Mouse (Mus musculus): Measurements from ENCODE around the gene Stx1a.
A peak's percentile ranks its signal among the peaks of the same experiment; 100 is the strongest.
"Not testable (repeated sequence)": the region's sequence is repeated elsewhere in the genome, so short reads cannot be mapped to it uniquely, and the experiment has no call there.

Gene Stx1a

GRCm38 (mm10) chr5:135037946-135038345 is 14.7 kb downstream of the Stx1a start:
- no peak for DNase-seq (ENCODE audit: extremely low read depth, insufficient read length, low spot score)

GRCm38 (mm10) chr5:135039541-135039940 is 16.3 kb downstream of the Stx1a start:
- no peak for DNase-seq (ENCODE audit: extremely low read depth, insufficient read length, low spot score)

- DNase-seq (ENCODE audit: extremely low read depth, insufficient read length, low spot score), result no peak
Observed at GRCm38 (mm10) chr5:135040059-135040458, 16.8 kb downstream of the Stx1a start.

- no peak for DNase-seq (ENCODE audit: extremely low read depth, insufficient read length, low spot score)
Observed at GRCm38 (mm10) chr5:135040777-135041176, 17.5 kb downstream of the Stx1a start.

- DNase-seq (ENCODE audit: extremely low read depth, insufficient read length, low spot score), result no peak
Observed at GRCm38 (mm10) chr5:135042105-135042788, 19.0 kb downstream of the Stx1a start.

- DNase-seq (ENCODE audit: extremely low read depth, insufficient read length, low spot score), result no peak
Observed at GRCm38 (mm10) chr5:135044575-135044974, 21.3 kb downstream of the Stx1a start.

- no peak for DNase-seq (ENCODE audit: extremely low read depth, insufficient read length, low spot score)
Observed at GRCm38 (mm10) chr5:135048539-135048938, 25.3 kb downstream of the Stx1a start.

GRCm38 (mm10) chr5:135049268-135049667 is 26.0 kb downstream of the Stx1a start:
- DNase-seq (ENCODE audit: extremely low read depth, insufficient read length, low spot score), result not testable (repeated sequence)

GRCm38 (mm10) chr5:135053356-135053755 is 30.1 kb downstream of the Stx1a start:
- DNase-seq (ENCODE audit: extremely low read depth, insufficient read length, low spot score), result no peak

- DNase-seq (ENCODE audit: extremely low read depth, insufficient read length, low spot score), result peak; percentile 94
Observed at GRCm38 (mm10) chr5:135063629-135064381, 40.5 kb downstream of the Stx1a start, which contains the start of gene Dnajc30. Gene Dnajc30, plus strand, starts transcription at chr5:135064202.

GRCm38 (mm10) chr5:135064382-135064766 is 41.1 kb downstream of the Stx1a start:
- DNase-seq (ENCODE audit: extremely low read depth, insufficient read length, low spot score), result no peak

GRCm38 (mm10) chr5:135064909-135065446 is 41.7 kb downstream of the Stx1a start, which contains the start of gene Bud23:
Gene Bud23, minus strand, starts transcription at chr5:135064959.
- not testable (repeated sequence) for DNase-seq (ENCODE audit: extremely low read depth, insufficient read length, low spot score)

- no peak for DNase-seq (ENCODE audit: extremely low read depth, insufficient read length, low spot score)
Observed at GRCm38 (mm10) chr5:135066008-135066407, 42.7 kb downstream of the Stx1a start.

GRCm38 (mm10) chr5:135070448-135070847 is 47.2 kb downstream of the Stx1a start:
- DNase-seq (ENCODE audit: extremely low read depth, insufficient read length, low spot score), result no peak

GRCm38 (mm10) chr5:135072061-135072460 is 48.8 kb downstream of the Stx1a start:
- no peak for DNase-seq (ENCODE audit: extremely low read depth, insufficient read length, low spot score)

- DNase-seq (ENCODE audit: extremely low read depth, insufficient read length, low spot score), result no peak
Observed at GRCm38 (mm10) chr5:135072720-135073119, 49.4 kb downstream of the Stx1a start.

GRCm38 (mm10) chr5:135073349-135074150 is 50.3 kb downstream of the Stx1a start:
- DNase-seq (ENCODE audit: extremely low read depth, insufficient read length, low spot score), result no peak

GRCm38 (mm10) chr5:135075655-135076054 is 52.4 kb downstream of the Stx1a start:
- DNase-seq (ENCODE audit: extremely low read depth, insufficient read length, low spot score), result no peak

GRCm38 (mm10) chr5:135076368-135076767 is 53.1 kb downstream of the Stx1a start:
- no peak for DNase-seq (ENCODE audit: extremely low read depth, insufficient read length, low spot score)

- no peak for DNase-seq (ENCODE audit: extremely low read depth, insufficient read length, low spot score)
Observed at GRCm38 (mm10) chr5:135076931-135077505, 53.7 kb downstream of the Stx1a start.

Data from 3134 (cell line).